Mouse (Mus musculus): Measurements from ENCODE around the gene Ranbp2.
"Not testable (repeated sequence)": the region's sequence is repeated elsewhere in the genome, so short reads cannot be mapped to it uniquely, and the experiment has no call there.

The Ranbp2 gene

GRCm38 (mm10) chr10:58497320-58498284, 50.9 kb downstream of the Ranbp2 start, which contains the start of gene Ccdc138:
Gene Ccdc138 (plus strand): TSS chr10:58497948.
- peak; percentile 82 for DNase-seq

- DNase-seq: no peak
These were observed 51.8 kb downstream of the Ranbp2 start for GRCm38 (mm10) chr10:58498516-58498915.

GRCm38 (mm10) chr10:58529358-58529757, 82.6 kb downstream of the Ranbp2 start:
- DNase-seq: no peak

GRCm38 (mm10) chr10:58530896-58531790, 84.4 kb downstream of the Ranbp2 start:
- DNase-seq: no peak

- DNase-seq: no peak
These were observed 85.5 kb downstream of the Ranbp2 start for GRCm38 (mm10) chr10:58532177-58532576.

GRCm38 (mm10) chr10:58536276-58536675, 89.6 kb downstream of the Ranbp2 start:
- DNase-seq: not testable (repeated sequence)

- no peak for DNase-seq
These were observed 93.9 kb downstream of the Ranbp2 start for GRCm38 (mm10) chr10:58540613-58541012.
